Mouse (Mus musculus) ZHBTc4 (cell line): ENCODE results near the gene Tnfsf10.

Experiments
- DNase-seq: peaks from one replicate; pipeline ENCODE4 v3.0.0-alpha.2; 2011; ENCODE audit warnings: low read depth, low spot score

The Tnfsf10 gene

GRCm38 (mm10) chr3:27371276-27371621, 54.4 kb downstream of the Tnfsf10 start, which contains the start of gene Ghsr:
TSS of gene Ghsr (plus strand) at chr3:27371351.
- no peak for DNase-seq

DNA sequence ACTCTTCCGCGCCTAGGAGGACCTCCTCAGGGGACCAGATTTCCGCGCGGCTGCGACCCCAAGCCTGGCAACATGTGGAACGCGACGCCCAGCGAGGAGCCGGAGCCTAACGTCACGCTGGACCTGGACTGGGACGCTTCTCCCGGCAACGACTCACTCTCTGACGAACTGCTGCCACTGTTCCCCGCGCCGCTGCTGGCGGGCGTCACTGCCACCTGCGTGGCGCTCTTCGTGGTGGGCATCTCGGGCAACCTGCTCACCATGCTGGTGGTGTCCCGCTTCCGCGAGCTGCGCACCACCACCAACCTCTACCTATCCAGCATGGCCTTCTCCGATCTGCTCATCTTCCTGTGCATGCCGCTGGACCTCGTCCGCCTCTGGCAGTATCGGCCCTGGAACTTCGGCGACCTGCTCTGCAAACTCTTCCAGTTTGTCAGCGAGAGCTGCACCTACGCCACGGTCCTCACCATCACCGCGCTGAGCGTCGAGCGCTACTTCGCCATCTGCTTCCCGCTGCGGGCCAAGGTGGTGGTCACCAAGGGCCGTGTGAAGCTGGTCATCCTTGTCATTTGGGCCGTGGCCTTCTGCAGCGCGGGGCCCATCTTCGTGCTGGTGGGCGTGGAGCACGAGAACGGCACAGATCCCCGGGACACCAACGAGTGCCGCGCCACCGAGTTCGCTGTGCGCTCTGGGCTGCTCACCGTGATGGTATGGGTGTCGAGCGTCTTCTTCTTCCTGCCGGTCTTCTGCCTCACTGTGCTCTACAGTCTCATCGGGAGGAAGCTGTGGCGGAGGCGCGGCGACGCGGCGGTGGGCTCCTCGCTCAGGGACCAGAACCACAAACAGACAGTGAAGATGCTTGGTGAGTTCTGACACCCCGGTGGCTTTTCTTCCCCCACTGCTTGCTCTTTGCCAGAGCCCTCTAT, 55.2 kb downstream of the Tnfsf10 start:
- peak; percentile 55 for DNase-seq

DNA sequence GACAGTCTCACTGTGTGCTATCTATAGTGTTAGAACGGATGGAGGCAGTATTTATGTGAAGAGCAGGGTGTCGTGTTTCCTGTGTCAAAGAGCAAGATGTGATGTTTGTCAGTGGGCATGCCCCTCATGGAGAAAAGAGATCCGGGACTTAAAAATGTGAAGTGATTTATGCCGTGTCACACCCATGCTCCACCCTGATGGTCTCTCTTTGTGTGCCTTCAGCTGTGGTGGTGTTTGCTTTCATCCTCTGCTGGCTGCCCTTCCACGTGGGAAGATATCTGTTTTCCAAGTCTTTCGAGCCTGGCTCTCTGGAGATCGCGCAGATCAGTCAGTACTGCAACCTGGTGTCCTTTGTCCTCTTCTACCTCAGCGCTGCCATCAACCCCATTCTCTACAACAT, 57.6 kb downstream of the Tnfsf10 start:
- no peak for DNase-seq

- DNase-seq, result no peak
These were observed 61.1 kb downstream of the Tnfsf10 start for GRCm38 (mm10) chr3:27377935-27378334.

DNA sequence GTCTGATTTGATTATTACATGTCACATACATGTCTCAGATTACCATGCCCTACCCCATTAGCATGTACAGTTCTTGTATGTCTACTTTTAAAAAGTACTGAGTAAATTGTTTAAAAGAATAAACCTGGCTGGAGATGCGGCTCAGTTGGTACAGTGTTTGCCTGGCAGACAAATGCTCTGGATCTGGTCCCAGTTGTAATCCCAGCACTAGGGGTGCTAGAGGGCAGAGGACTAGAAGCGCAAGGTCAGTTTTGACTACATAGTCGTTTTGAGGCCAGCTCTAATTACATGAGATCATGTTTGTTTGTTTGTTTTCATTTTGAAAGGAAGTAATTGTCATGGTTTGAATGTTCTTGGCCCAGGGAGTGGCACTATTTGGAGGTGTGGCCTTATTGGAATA, 68.0 kb downstream of the Tnfsf10 start:
- peak; percentile 16 for DNase-seq

DNA sequence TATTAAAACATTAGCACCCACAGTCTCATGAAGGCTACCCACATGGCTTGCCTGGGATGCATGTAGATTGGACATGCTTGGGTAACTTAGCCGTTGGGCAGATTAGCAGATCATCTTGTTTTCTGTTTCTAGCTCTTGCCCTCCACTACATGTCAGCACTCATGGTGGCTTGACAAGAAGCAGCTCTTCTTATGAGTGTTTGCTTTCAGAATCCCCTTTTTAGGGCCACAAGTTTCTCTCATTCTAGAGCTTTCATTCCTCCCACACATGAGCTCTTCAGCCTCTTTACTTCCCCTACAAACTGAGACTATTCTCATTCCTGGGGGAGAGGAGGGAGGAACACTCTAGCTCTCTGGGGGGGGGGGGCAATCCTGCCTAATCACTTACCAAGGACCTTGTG, 73.1 kb downstream of the Tnfsf10 start:
- no peak for DNase-seq
